Comparison of ENCODE assay signal across 23 mouse cellular contexts in the genomic region with DNA sequence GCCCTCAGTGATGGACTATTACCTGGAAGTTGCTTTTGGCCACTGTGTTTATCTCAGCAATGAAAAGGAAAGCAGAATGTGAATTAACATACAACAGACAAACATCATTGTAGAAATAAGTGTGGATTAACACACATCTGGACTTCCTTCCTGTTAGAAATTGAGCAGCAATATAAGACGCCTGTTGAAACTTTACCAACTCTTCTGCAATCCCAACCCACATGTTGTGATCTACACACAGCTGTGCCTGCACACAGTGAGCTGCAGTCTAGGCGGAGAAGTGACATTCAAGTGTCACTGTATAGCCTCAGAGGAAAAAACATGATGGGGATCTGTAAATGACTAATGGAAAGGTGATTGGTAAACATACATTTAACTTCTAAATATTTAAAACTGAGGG.
DNase-seq lines count a peak whose midpoint lies in the region; ATAC-seq lines count a peak whose summit lies in the region.
"Had no signal": no experiment of that assay in that cellular context is flagged by ENCODE, and none has a peak within 500 bp of the region (broad histone marks: within the 10 kb centered on the region; RNA-seq: fewer than 3 reads in every experiment).

No protein-coding gene starts in this region.

- ATAC-seq in granulocyte monocyte progenitor cell, adult 5-6 weeks (replicated peaks; ENCODE audit: poor library complexity, severe bottlenecking): peak; percentile 72
- ATAC-seq in megakaryocyte, adult 5-6 weeks (ENCODE audit: poor library complexity, severe bottlenecking): peak; percentile 91
- ATAC-seq in megakaryocyte progenitor cell, adult 5-6 weeks (replicated peaks; ENCODE audit: poor library complexity): peak; percentile 65
- no peak for ATAC-seq in forebrain, embryonic 14.5 days
- ATAC-seq: activated CD4-positive, CD25-positive, alpha-beta regulatory T cell, adult 4 months; CD4-positive, CD25-positive, alpha-beta regulatory T cell, adult 4 months; Patski had no signal

- 88% methylated on average over 2 of the region's 2 CpGs for WGBS in forebrain, embryonic 14.5 days

- H3K9ac ChIP-seq in forebrain, embryonic 14.5 days (ENCODE audit: low read length): no peak overlapping the region

- intact Hi-C loops in gastrocnemius, postnatal 36 days (cut with DNase I): no loop called here

- H3K4me3 ChIP-seq in forebrain, embryonic 14.5 days (ENCODE audit: low read depth, low read length): no peak overlapping the region

- H3K4me1 ChIP-seq in forebrain, embryonic 14.5 days (ENCODE audit: control insufficient read depth, insufficient read depth, low read length): no peaks in the 10 kb centered on the region

- H3K4me2 ChIP-seq in forebrain, embryonic 14.5 days (ENCODE audit: low read length): no peak overlapping the region

- H3K27me3 ChIP-seq in forebrain, embryonic 14.5 days (replicated peaks; ENCODE audit: control insufficient read depth, insufficient read depth, low read length): no peaks in the 10 kb centered on the region
- H3K27me3 ChIP-seq: CH12.LX, Patski had no signal

- H3K36me3 ChIP-seq in forebrain, embryonic 14.5 days (ENCODE audit: control insufficient read depth, insufficient read depth, low read length): no peaks in the 10 kb centered on the region
- H3K36me3 ChIP-seq: G1E had no signal

- H3K27ac ChIP-seq in forebrain, embryonic 14.5 days (ENCODE audit: low read depth, low read length): no peak overlapping the region

- DNase-seq in 416B (ENCODE audit: low read depth): peak; percentile 44
- DNase-seq in gastrocnemius, postnatal 36 days: no peak
- no peak for DNase-seq in kidney, postnatal 25 days
- DNase-seq in forebrain, embryonic 14.5 days (ENCODE audit: low spot score): no peak
- DNase-seq in kidney, postnatal 4 days: no peak
- DNase-seq: adrenal gland, adult 2 months; adrenal gland, adult 8-10 months; adrenal gland, postnatal 10 days; adrenal gland, postnatal 14 days; adrenal gland, postnatal 25 days; adrenal gland, postnatal 36 days; B cell, adult 2 months; cerebellum, adult 11 months; cerebellum, adult 11-12 months; cerebellum, adult 18-20 months had no signal

- no peaks in the 10 kb centered on the region for H3K9me3 ChIP-seq in forebrain, embryonic 14.5 days (replicated peaks; ENCODE audit: control insufficient read depth, low read length)
